Mouse (Mus musculus): Measurements from ENCODE around the gene Bcr. TPM values are rescaled to one million over a fixed set of nuclear protein-coding genes. Genes with fewer than 3 reads are reported as not detected.

Gene Bcr
- polyA plus RNA-seq (2015; fragmentation: Nextera tagmentation; extraction: Ambion mirVana) = 12.0 and 13.6 TPM in 2 replicates

DNA sequence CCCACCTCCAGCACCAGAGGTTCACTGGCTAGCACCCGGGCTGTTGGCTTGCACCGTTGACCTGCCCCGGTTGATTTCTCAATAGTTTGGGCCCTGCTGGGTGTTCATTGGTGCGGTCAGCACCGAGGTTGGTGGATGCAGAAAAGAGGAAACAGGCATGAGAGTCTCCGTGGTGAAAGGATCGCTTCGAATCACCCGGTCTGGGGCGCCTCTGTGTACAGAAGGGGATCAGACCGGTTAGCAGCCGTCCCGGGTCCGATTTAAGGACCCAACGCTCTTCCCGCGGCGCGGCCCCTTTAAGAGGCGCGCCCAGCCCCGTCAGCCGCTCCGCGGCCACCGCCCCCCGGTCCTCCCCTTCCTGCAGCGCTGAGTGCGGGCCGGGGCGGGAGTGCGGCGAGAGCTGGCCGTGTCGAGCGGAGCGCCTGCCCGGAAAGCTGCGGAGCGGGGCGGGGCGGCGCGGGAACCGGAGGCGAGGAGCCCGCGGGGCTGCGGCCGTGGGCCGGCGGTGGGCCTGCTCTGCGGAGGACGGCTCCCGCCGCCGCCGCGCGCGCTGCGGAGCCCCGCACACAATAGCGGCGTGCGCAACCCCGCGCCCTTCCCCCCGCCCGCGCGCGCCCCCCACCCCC is at the start of gene Bcr:
Gene Bcr, plus strand, starts transcription at position 376 of the 626 bp plus-strand sequence.

DNA sequence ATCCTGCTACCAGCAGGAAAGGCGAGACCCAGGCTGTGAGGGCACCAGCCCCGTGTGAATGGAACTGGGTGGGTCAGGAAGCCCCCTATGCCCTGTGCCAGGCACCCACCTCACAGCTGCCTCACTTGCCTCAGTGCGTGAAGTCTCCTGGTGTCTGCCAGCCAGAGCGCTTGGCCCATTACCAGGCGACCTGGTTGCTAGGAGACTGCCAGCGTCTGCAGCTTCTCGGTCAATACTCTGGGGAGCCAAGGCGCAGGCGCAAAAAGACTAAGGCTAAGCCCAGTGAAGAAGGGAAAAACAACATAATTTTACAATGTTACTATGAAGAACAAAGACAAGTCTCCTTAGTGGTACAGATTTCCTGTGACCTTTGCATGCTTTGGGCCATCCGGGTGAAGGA is 28.0 kb upstream of the Bcr start, which contains the start of gene Rsph14:
Gene Rsph14, minus strand, starts transcription at position 192 of the 400 bp plus-strand sequence.

DNA sequence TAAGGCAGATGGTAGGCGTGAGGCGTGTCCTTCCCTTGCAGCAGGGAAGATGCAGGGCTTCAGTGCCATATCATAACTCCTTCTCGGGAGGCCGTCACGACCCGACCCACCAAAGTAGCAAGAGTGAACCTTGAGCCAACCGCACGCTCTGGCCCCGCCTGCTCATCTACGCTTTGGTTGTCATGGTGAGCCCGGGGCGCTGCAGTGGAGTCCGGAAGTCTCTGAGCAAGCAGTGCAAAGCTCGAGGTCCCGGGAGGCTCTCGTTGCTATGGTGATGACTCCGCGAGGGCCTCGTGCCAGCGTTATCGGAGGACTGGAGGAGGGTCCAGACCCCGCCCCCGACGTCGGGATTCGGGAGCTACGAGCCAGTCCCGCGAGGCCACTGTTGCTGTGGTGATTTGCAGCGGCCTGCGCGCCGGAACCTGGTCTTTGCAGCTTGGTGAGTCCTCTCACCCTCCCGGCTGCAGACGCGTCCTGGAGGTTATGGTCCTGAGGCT is 23.5 kb upstream of the Bcr start, which contains the start of gene Rab36:
Gene Rab36, plus strand, starts transcription at position 176 of the 497 bp plus-strand sequence.

DNA sequence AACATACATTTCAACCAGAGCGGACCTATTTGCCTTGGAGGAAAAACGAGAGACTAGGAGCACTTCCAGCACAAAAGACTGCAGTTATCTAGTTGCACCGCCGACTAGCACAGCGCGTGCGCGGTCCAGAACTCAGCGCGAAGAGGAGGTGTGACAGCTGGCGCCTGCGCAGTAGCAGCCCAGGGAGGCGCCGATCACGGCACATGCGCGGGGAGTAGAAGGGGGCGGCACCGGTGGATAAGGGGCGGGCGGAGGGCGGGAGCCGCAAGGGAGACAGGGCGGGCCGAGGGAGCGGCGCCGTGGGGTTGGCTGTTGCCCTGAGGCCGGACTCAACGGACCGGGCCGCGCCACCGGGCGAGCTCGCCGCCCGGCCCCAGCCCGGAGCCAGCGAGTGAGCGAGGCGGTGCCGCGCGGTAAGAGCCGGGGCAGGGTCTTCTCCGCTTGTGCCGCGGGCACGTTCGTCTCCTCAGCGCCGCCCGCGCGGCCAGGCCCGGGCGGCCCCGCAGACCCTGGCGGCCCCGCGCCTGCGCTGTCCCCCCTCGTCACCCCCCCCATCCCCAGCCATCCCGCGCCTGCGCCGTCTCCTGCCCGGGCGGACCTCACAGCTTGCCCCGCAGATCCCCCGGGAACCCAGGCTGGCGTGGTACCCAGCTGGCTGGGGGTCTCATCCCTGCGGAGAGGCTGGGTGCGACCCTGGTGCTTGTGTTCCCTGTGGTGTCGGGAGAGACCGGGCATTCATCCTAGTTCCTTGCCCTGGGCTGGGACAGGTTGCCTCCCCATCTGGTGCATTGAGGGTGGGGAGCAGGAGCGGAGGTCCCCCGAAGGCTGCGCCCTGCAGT is 151.6 kb downstream of the Bcr start, which contains the start of gene Specc1l:
Gene Specc1l, plus strand, starts transcription at position 267 of the 839 bp plus-strand sequence.

Other genes with a start within 250 kb of the Bcr start
- 99.5 and 106 TPM in 2 replicates for gene Gnaz, start 93.4 kb upstream of the Bcr start, polyA plus RNA-seq (2015; fragmentation: Nextera tagmentation; extraction: Ambion mirVana)
- gene Rsph14, start 28.0 kb upstream of the Bcr start, polyA plus RNA-seq (2015; fragmentation: Nextera tagmentation; extraction: Ambion mirVana) = 0.48 and 0.59 TPM in 2 replicates
- 20.1 and 20.8 TPM in 2 replicates for gene Rab36, start 23.5 kb upstream of the Bcr start, polyA plus RNA-seq (2015; fragmentation: Nextera tagmentation; extraction: Ambion mirVana)
- gene Specc1l, start 151.5 kb downstream of the Bcr start, polyA plus RNA-seq (2015; fragmentation: Nextera tagmentation; extraction: Ambion mirVana) = 16.2 and 16.3 TPM in 2 replicates